Mouse (Mus musculus) cerebellum, adult 11 months (tissue): ENCODE results near the gene Gm11077.
A peak's percentile ranks its signal among the peaks of the same experiment; 100 is the strongest.

ENCODE experiments used
- DNase-seq: peaks from one replicate; pipeline ENCODE4 v3.0.0; 2022

The Gm11077 gene

DNA sequence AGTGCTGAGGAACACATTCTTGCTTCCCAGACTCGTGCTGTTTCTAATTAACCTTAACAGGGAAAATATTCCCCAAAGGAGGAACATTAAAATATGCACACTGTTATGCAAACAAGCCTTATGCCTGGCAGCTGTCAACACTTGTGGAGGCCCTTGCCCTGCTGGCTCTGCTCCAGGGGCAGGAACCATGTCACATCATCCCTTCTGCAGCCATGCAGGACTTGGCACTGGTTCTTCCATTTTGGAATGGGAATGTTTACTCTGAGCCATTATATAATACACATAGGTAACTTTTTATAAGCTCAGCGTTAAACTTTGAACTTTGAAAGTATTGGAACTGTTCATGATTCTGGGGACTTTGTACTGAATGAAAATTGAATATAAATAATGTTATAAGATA, 18.5 kb downstream of the Gm11077 start:
- DNase-seq = no peak

DNA sequence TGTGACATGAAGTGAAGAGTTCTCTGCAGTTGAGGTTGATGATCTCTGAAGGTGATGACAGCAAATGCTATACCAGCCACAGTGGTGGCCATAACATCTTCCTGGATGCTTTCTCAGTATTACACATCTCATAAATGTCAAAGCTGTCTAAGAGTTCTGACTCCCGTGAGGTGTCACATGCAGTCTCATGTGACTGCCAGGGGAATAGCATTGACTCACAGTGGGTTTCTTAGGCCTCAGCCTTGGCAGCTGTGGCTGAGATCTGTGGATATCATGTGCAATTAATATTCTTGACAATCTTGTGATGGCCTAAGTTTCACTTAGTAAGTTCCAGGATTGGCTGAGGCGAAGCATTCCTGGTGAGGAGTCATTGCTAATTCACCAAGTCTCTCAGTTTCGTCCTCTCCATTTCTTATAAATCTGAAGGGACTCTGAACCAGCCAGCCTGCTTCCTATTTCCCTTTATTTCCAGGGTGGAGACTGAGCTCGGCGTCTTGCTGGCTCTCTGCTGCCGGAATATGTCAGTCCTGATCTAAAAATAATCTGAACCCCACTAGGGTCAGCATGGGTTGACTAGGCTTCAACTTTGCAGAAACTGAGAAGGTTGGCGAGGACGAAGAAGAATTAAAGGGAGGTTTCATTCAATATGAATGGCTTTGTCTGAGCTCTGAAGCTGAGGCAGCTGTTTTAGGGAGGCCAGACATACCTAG, 21.4 kb downstream of the Gm11077 start:
- DNase-seq = no peak

- DNase-seq = peak; percentile 29
Observed at GRCm38 (mm10) chr6:140766365-140766764, 37.3 kb downstream of the Gm11077 start.

DNA sequence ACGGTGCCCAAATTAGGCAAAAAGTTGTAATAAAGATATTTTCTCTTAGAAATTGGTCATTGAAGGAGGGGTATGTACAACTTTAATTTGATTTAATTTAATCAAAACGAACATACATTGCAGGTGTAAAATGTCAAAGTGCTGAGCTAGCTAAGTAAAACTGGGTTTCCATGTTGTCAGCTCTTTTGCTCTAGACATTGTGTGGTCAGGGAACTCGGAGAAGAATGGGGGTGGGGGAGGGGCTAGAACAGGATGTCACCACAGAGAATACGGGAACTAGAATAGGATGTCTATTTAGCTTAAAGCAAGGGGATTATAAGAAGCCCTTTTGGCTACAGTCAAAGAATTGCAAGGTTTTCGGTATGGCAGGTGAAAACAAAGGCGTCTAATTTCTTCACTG, 38.2 kb downstream of the Gm11077 start:
- DNase-seq = no peak

- DNase-seq = no peak
Observed at GRCm38 (mm10) chr6:140768180-140768579, 39.1 kb downstream of the Gm11077 start.

DNA sequence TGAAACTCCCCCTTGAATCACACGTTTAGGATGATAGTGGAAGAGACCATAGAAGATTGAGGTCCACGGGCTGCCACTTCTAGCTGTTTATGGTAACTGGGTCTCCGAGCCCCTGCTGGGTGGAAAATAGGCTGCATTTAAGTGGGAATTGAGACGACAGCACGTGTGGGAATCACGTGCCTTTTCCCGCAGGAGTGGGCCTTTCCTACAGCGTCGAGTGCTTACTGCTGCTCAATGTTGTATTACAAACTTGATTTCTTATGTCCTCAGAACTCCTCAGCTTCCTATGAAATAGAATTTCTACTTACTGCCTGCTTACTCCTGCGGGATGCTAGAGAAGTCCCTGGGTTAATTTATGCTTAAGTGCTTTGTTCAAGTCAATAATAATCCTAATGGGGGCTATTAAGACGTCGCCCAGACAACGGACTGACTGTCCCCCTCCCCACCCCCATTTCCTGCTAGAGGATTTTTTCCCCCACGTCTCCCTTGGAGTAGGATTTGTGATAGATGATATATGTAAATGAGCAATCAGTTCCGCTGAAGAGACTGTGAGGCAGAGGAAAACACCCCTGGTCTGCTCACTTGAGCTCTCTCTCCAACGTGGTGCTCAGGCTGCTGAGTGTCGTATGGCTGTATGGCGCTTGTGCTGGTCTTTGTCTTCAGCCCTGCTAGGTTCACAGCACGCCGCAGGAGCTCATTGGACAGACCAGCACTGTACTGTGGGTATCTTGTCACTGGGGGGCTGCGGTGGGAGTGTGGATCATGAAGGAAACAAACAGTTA, 40.0 kb downstream of the Gm11077 start:
- no peak for DNase-seq

- DNase-seq = no peak
Observed at GRCm38 (mm10) chr6:140776274-140776673, 47.2 kb downstream of the Gm11077 start.

GRCm38 (mm10) chr6:140782524-140782923, 53.4 kb downstream of the Gm11077 start:
- no peak for DNase-seq

DNA sequence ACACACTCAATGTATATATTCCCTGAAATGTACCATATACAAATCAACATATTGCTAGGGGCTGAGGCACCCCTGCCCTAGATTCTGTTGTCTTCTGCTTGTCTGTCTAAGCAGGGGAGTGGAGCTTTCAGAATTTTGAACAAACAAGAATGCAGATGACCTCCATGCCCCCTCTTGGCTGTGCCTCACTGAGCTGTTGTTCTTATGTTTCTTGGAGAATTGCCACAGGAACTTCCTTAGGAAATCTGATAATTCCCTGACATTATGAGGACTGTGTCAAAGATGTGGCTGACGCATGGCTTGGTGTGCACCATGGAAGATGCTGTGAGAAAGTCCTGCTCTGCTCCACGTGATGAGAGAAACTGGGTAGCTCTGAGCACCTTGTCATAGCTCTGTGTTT, 57.0 kb downstream of the Gm11077 start:
- no peak for DNase-seq

DNA sequence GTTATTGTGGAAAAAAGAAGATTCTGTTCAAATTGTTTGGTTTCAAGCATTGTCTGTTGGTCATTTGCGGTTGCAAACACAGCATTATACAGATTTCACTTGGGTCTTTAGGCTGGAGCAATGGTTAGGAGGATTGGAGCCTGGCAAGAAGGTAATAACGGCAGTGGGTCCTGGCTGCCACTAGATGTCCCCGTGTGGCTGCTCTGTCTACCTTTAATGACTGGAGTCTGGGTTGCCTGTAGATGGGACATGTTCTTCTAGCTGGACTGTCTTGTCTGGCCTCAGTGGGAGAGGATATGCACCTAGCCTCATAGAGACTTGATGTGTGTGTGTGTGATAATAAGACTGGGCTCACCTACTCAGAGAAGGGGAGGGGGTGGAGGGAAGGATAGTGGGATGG, 60.8 kb downstream of the Gm11077 start:
- DNase-seq = no peak

DNA sequence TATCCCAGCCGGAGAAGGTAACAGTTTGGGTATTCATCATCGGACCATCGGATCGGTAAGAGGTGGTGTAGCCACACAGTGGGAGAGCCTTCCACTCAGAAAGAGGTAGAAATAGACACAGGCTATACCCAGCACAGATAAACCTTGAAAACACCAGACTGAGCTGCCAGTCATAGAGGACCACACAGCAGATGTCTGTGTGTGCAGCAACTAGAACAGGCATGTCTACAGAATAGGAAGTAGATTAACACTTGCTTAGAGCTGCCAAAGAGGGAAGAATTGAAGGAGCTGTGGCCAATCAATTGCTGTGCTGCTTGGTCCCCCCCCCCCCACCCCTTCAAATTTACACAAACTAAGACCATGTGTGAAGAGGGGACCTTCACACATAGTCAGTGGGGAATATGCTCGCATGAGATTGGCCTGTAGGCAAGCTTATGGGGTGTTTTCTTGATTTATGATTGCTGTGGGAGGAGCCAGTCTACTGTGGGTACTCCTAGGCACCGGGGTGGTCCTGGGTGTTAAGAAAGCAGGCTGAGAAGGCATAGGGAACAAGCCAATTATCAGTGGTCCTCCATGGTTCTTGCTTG, 64.7 kb downstream of the Gm11077 start:
- DNase-seq = no peak

GRCm38 (mm10) chr6:140798841-140799240, 69.8 kb downstream of the Gm11077 start:
- no peak for DNase-seq

GRCm38 (mm10) chr6:140799435-140800040, 70.5 kb downstream of the Gm11077 start:
- DNase-seq = peak; percentile 54

DNA sequence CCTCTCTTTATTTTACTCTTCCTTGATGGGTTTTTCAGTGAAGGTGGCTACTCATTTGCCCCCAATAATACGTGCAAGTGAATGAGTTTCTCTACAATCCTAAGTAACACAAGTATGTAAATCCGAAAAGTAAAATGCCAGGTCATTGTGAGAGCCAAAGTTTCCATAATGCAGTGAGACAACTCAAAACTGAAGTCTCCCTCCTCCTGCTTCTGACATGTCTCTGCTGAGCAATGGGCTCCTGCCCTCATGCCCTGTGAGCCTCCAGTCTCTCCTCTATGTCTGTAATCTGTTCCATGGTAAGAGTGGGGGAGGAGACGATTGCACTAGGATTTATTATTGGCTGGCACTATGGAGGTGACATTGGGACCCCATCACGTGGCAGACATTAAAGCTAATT, 71.5 kb downstream of the Gm11077 start:
- no peak for DNase-seq
